Mouse (Mus musculus) right cerebral cortex, adult 18-20 months (tissue): ENCODE data around the gene Adipor1.
A peak's percentile ranks its signal among the peaks of the same experiment; 100 is the strongest.
"Not testable (repeated sequence)": the region's sequence is repeated elsewhere in the genome, so short reads cannot be mapped to it uniquely, and the experiment has no call there.

Experiments
- DNase-seq: peaks from one replicate; pipeline ENCODE4 v3.0.0; 2022; ENCODE audit warnings: mixed read lengths

Adipor1 gene

GRCm38 (mm10) chr1:134419751-134420458, 4.7 kb downstream of the Adipor1 start:
- no peak for DNase-seq

GRCm38 (mm10) chr1:134423911-134424310, 8.7 kb downstream of the Adipor1 start:
- DNase-seq: no peak

- DNase-seq: no peak
Observed at GRCm38 (mm10) chr1:134426289-134426688, 11.1 kb downstream of the Adipor1 start.

- DNase-seq: no peak
Observed at GRCm38 (mm10) chr1:134433002-134433401, 17.8 kb downstream of the Adipor1 start.

- DNase-seq: no peak
Observed at GRCm38 (mm10) chr1:134433473-134433872, 18.3 kb downstream of the Adipor1 start.

- no peak for DNase-seq
Observed at GRCm38 (mm10) chr1:134435414-134435813, 20.2 kb downstream of the Adipor1 start.

GRCm38 (mm10) chr1:134440437-134440836, 25.3 kb downstream of the Adipor1 start:
- DNase-seq: no peak

GRCm38 (mm10) chr1:134441737-134442136, 26.6 kb downstream of the Adipor1 start:
- DNase-seq: not testable (repeated sequence)

- no peak for DNase-seq
Observed at GRCm38 (mm10) chr1:134442394-134442793, 27.2 kb downstream of the Adipor1 start.

- DNase-seq: not testable (repeated sequence)
Observed at GRCm38 (mm10) chr1:134443288-134443687, 28.1 kb downstream of the Adipor1 start.

- no peak for DNase-seq
Observed at GRCm38 (mm10) chr1:134445418-134445817, 30.2 kb downstream of the Adipor1 start.

- DNase-seq: not testable (repeated sequence)
Observed at GRCm38 (mm10) chr1:134448537-134448936, 33.4 kb downstream of the Adipor1 start.

- DNase-seq: no peak
Observed at GRCm38 (mm10) chr1:134450201-134450600, 35.0 kb downstream of the Adipor1 start.

- DNase-seq: peak; percentile 33
Observed at GRCm38 (mm10) chr1:134450986-134451385, 35.8 kb downstream of the Adipor1 start.

- peak; percentile 95 for DNase-seq
Observed at GRCm38 (mm10) chr1:134454904-134455824, 40.0 kb downstream of the Adipor1 start, which contains the start of gene Klhl12. Gene Klhl12 (plus strand): TSS chr1:134455531.

- DNase-seq: no peak
Observed at GRCm38 (mm10) chr1:134456060-134456459, 40.9 kb downstream of the Adipor1 start.

GRCm38 (mm10) chr1:134458139-134458727, 43.1 kb downstream of the Adipor1 start:
- no peak for DNase-seq

- no peak for DNase-seq
Observed at GRCm38 (mm10) chr1:134460294-134461284, 45.4 kb downstream of the Adipor1 start.
